Mouse (Mus musculus) testis, postnatal 14 days (tissue): ENCODE results near the gene Hdac10.
A peak's percentile ranks its signal among the peaks of the same experiment; 100 is the strongest.

Source experiments
- DNase-seq: peaks from one replicate; pipeline ENCODE4 v3.0.0; 2021; ENCODE audit warnings: low spot score

Gene Hdac10

DNA sequence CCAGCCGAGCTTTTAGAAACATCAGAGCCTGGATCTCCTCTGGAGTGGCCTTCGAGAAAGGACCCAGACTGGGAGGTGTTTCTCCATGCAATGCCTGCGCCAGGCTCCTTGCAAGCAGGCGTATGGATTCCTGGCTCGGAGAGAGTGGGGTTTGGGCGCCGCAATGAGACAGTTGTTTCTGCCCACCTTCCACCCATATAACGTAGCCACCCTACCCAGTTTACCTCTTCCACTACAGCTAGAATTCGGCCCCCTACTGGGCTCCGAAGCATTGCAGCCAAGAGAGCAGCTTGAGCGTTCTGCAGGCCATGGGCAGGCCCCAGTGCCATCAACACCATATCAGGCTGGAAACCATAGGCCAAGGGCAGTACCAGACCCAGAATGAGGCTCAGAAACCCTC lies 4.9 kb downstream of the Hdac10 start:
- DNase-seq: no peak

DNA sequence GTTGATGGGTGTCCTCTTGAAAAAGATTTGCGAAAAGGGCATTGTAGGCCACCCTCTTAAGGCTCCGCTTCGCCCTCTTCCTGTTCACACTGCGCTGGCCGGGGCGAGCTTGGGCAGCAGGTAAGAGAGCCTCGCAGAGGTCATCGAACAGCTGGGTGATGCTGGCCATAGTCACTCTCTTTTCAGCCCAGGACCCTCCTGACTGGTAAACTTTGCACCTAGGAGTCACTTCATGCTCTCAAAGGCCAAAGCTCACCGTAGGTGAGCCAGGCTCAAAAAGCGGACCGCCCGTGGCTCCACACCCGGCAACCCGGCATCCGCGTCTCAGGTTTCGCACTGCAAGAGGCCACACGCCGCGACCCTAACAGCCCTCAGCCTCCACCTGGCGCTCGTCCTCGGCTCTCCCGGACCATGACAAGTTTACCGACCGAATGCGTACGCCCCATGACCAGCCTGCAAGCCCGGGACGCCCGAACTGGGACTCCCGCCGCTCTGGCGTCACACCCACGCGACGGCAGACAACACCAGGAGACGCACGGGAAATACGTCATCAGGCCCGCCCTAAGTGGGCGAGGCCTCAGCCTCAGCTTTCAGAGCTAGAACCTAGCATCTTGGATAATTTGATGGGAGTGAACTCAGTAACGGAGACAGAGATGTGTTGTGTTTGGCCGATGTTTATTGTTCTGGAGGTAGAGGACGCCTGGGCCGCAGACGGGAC lies 5.7 kb downstream of the Hdac10 start, which contains the start of gene Tubgcp6:
Tubgcp6 (minus strand) TSS at position 464 of the 718 bp plus-strand sequence.
- peak; percentile 94 for DNase-seq

DNA sequence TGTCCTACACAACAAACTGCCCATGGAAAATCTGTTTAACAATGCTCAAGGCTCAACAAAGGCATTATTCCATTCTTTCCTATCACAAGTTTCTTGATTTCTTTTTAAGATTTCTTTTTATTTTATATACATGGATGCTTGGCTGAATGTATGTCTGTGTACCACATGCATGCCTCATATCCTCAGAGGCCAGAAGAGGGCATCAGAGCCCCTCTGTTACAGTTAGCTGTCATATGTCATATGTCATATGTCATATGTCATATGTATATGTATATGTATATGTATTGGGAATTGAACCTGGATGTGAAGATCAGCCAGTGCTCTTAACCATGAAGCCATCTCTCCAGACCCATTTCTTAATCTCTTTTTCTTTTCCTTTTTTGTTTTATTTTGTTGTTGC lies 10.5 kb downstream of the Hdac10 start:
- no peak for DNase-seq

DNA sequence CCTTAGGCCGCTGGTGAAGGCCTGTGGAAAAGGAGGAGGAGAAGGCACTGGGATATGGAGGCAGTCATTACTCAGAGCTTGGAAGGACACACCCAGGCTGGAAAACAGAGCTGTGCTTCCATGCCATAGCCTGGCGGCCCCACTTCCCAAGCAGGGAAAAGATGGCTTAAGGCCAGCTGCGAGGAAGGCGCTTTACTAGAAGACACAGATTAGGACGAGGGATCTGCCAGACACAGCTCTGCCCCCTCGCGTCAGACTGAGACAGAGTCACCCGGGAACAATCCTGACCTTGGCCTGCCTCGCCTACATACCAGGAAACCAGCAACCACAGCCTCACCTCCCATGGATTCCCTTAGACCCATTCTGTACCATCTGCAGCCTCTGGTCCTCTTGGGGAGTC lies 18.4 kb downstream of the Hdac10 start:
- DNase-seq: peak; percentile 37

DNA sequence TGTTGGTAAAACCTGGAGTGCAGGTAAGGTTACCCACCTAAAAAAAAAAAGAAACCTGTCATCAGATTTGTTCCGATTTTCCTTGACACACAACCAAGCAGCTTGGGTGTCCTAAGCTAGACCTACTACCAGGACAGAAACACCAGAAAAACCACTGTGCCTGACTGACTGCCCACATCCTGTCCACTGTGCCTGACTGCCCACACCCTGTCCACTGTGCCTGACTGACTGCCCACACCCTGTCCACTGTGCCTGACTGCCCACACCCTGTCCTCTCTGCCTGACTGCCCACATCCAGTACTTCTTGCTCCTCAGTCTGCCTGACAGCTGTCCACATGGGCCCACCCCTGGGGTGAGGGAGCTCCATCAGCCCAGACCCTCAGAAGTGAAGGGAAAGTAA lies 21.5 kb downstream of the Hdac10 start:
- DNase-seq: no peak

DNA sequence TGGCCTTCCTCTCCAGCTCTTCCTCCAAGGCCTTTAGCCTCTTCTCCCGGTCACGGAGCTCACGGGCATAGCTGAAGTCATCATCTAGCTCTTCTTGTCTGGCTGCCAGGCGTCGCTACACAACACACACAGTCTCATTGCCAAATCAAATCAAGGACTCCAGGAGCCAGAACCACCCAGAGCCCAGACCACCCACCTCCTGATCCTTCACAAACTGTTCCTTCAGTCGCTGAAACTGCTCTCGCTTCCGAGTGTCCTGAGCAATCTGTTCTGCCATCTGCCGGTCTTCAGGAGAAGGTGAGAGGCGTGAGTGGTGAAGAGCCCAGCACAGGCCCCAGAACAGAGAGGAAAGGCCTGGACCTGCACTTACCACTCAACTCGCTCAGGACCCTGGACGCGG lies 22.4 kb downstream of the Hdac10 start:
- no peak for DNase-seq

DNA sequence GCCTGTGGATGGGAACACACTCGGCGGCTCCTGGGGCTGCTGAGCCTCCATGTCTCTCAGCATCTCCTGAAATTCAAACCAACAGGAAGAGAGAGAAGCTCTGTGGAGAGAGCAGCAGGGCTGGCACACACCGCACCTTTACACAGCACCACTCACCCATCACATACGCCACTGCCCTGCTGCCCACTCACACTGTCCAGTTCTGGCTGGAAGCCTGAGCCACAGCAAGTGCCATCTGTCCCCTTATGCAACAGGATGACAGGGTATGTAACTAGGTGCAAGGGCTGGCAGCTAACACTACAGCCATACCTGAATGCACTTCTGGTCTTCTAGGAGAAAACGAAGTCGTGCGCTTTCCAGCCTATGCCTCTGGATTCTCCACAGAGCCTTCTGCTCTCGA lies 24.1 kb downstream of the Hdac10 start:
- DNase-seq: no peak

DNA sequence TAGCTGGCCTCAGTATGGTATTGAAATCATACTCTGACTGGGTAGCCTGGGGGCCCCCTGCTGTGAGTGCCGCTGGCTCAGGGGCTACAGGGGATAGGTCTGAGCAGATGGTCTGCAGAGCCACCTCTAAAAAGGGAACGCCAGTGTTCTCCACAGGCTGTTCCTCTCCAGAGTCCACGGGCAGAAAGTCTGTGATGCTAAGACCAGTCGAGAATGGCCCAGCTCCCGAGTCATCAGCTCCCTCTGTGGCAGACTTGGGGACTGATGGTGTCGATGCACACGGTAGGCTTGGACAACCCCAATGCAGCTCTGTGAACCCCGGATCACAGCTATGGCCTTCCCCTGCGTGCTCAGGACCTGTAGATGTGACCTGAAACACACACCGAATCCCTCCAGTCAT lies 24.6 kb downstream of the Hdac10 start:
- DNase-seq: no peak

DNA sequence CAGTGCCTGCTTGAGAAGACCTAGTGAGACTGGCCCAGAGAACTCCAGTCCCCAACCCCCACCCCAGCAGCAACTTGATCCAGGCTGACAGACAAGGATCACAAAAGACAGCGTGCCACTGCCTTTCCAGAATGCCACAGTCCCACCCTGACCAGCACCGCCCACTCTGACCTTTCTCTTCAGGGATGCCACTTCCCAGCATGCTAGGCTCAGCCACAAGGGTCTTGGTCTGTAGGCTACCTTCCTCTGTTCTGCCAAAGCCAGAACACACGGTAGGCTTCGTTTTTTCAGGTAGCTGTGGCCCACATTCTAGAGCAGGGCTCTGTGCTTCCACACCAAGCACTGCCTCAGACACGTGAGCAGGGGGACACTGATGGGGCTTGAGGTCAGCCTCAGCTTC lies 25.9 kb downstream of the Hdac10 start:
- no peak for DNase-seq

DNA sequence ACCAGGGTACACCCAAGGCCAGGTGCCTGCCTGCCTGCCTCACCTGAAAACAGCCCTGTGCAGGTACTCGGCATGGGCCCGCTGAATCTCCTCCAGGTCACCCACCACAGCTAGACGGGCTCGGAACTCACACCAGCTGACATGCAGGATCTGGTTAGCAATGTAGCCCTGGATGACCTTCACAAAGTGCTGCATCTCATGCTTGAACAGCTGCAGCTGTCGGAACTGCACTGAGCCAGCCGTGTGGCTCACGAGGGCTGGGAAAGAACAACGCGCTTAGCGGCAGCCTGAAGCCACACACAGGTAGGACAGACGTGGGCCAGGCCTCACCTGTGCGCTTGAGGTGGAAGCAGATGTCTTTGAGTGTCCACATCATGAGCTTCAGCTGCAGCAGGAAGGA lies 27.7 kb downstream of the Hdac10 start:
- no peak for DNase-seq

DNA sequence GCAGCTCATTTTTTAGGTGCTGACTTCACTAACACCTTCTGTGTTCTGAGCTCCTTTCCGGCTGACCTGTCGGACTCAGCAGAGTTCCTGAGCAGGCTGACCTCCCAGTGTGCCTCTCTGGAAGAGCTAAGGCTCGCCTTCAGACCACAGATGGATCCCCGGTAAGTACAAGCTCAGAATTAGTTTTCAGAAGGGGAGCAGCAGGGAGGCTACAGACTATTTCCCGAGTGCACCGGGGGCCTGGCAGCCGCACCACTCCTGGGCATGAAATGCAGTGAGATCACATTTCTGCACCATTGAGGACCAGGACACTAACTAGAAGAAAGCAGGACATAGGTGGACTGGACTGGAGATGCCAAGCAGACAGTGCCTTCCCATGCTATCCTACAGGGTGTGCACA lies 29.9 kb downstream of the Hdac10 start:
- no peak for DNase-seq

DNA sequence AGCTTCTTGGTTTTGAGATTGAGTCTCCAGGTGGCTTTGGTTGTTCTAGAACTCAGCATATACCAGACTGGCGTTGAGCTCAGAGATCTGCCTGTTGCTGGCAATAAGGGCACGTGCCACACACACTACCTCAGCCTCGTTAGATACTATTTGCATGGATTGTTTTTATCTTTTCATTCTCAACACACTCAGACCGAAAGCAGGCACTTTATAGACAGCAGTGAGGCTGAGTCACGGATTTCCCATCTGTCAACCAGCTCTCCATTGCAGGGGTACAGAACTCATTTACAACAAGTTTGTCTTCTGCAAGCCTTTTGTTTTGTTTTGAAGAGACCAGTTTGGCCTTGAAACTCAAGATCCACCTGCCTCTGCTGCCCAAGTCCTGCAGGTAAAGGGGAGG lies 31.1 kb downstream of the Hdac10 start:
- DNase-seq: no peak

DNA sequence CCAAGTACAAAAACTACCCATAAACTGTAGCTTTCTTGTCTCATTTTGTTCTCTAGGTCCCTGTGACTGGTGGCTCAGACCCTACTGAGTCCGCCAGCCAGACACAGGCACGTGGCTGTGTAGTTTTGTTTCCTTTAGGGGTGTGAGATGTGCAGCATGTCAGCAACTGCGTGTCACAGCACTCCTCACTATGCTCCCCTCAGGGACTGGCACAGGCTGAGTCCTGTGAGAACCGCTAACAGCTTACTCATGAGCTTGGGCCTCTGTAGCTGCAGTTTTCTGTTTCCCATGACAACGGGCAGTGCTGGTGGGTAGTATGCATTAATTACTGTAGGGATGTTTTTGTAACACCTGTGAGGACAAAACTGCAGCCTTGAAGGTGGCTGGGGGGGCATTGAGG lies 36.3 kb downstream of the Hdac10 start:
- no peak for DNase-seq

DNA sequence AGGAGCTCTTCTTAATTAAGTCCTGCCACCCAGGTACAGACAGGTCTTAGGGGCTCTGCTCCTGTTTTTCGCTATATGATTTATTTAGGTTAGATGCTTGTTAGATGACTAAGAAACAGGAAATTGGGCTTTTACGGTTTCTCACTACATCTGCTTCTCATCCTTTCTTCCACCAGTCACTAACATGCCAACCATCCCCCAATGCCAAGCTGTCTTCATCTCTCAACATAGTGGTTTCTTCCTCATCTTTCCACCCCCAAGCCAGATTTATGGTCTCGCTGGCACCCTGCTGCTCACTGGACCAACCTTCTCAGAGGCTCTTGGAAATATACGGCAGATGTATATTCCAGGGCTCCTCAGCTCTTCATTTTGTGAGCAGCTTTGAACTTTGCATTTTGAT lies 37.8 kb downstream of the Hdac10 start:
- DNase-seq: no peak

DNA sequence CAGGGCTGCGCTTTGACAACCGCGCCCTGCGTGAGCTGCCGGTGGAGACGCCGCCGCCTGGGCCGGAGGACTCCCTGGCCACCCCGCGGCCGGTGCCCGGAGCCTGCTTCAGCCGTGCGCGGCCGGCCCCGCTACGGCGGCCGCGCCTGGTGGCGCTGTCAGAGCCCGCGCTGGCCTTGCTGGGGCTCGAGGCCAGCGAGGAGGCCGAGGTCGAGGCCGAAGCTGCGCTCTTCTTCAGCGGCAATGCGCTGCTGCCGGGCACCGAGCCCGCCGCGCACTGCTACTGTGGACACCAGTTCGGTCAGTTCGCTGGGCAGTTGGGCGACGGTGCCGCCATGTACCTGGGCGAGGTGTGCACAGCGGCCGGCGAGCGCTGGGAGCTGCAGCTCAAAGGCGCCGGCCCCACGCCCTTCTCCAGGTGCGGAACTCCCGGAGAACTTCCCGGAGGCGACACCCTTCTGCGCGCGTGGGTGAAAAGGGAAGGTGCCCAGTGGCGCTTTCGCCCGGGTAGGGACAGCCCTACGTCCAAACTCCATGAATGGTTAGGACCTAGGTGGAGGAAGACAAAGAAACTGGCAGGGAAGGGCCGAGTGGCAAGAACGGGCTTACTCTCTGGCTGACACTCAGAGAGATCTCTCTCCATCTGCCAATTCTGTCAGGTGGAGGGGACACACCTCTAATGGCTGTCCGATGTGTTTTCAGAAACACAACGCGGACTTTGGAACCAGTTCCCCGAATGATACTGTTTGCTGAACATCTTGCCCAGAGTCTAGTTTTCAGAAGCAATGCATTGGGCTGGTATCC lies 39.0 kb downstream of the Hdac10 start:
- DNase-seq: peak; percentile 45

DNA sequence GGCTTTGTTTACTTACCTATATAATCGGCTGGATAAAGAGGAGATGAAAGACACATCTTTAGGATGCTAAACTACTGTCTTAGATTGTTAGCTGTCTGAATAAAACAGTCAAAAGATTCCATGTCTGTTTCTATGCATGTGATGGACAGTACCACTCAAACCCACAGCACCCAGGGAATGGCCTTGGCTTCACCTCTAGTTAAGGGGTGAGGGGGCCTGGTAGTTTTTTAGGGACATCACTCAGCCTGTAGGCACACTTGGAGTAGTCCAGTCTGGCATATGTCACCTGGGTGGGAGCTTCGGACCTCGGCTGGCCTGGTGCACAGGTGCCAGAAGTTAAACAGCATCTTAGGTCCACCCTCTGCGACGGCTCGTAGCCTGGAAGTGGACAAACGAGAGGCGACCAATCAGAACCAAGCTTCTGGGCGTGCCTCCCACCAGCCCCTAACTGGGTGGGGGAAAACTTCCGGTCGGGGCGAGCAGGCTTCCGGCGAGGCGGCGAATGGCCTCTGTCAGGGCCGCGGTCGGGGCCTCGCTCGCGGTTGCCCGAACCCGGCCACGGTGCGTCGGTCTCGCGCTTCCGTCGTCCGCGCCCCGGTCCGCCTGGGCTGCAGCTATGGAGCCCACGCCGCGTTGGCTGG lies 39.8 kb downstream of the Hdac10 start, which contains the start of gene Selenoo:
Selenoo (plus strand) TSS at position 478 of the 641 bp plus-strand sequence.
- DNase-seq: peak; percentile 89

DNA sequence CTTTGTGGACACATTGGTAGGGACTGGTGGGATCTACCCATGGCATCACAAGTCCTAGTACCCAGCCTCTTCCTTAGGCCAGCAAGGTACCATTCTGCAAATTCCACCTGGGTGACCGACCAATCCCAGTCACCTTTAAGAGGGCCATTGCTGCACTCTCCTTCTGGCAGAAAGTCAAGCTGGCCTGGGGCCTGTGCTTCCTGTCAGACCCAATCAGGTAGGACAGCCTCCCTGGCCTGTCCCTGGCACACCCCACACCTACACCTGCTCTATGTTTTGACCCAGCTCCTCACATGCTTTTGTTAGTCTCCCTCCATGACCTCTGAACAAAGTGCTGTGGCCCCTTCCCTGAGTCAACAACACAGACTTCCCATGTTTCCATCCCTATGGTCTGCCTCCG lies 43.7 kb downstream of the Hdac10 start:
- no peak for DNase-seq

DNA sequence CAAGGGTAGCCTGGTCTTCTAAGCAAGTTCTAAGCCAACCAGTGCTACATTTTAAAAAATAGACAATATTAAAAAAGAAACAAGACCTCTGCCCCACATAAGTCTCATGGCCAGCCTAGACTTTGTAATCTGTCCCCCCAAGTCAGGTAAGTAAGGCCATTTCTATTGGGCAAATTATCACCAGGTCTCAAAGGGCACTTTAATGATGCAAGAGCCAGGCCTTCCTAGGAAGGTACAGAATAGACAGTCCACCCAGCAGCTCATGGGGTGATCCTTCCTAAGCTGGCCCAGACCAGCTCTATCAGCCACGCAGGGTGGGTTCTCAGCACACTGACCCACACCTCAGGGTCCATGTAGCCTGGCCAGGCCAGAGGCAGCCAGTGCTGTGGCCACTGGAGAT lies 44.6 kb downstream of the Hdac10 start:
- no peak for DNase-seq

DNA sequence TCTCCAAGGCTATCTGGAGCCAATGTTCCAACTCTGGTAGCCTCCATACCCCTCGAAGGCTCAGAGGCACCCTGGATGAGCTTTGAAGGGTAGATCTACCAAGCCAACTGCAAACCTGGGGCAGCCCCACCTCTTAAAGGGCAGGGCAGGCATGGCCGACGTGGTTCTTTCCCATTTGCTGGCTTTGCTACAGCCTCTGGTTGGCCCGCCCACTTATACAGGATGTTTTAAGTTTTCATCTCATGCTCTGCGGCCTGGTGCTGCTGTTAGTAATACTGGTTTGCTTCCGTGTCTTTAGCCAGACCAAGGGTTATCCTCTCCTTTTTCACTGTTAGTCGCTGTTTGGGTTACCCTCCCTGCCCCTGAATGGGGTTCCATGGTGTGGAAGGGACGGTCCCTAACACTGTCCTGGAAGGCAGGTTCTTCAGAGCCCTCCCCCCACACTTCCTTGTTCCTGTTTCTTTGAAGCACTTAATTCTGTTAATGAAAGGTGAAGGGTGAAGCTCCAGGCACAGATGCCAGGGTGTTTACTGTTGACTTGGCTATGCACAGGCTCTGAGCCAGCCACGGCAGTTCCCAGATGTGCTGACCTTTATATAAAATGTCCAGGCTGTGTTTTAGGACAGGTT lies 50.2 kb downstream of the Hdac10 start:
- no peak for DNase-seq

DNA sequence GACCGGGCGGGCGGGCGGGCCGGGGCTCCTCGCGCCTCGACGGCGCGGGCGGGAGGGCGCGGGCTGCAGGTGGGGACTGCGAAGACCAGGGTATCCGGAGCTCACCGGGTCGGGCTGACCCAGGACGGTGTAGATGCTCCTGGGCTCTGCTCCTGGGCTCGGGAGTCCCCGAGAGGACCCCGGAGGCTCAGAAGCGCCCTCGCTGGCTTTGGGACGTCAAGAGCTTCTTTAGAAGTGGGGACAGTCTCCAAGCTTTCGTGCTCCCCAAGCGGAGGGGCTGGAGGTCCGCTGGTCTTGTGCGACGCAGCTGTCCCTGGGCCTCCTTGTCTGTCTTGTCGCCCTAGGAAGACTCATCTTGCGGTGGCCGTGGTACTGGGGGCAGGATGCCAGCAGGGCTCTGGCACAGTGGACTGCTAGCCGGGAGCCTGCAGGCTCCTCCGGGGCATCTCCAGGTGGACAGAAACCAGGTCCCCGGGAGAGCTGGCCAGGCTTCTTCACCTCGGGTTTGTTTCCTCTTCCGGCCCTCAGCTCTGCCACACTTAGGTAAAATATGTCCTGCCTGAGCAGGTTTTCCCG lies 52.3 kb downstream of the Hdac10 start:
- peak; percentile 58 for DNase-seq

DNA sequence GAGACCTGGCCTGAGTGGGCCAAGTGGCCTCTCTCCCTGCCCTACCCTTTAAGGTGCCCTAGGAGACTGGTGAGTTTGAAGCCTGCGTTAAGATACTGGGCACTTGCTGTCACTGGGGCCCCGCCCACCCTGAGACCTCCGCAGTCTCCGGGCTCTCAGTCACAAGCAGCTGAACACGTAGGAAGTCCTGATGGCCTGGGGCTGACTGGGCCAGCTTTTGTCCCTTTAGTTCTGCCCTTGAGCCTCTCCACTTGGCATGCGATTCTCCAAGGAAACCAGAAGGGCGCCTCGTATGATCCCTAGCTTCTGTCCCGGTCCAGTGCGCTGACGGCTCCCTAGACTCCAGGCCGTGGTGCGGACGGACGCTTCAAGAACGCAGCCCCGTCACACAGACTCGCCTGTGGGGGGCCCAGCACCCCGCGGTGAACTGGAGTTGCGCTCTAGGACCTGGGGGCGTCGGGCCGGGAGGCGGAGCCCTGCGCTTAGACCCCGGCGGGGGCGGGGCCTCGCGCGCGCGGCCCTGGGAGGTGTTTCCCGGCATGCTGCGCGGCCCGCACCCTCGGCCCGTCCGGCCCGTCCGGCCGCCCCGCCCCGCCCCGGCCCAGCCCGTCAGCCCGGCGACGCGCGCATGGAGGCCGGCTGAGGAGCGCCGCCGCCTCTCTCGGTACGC lies 52.9 kb downstream of the Hdac10 start:
- DNase-seq: peak; percentile 85
